Mouse (Mus musculus) central nervous system, embryonic 14 days (tissue): ENCODE data around the gene Olfr62. TPM values are rescaled to one million over a fixed set of nuclear protein-coding genes. Genes with fewer than 3 reads are reported as not detected.

ENCODE experiments used
- polyA plus RNA-seq: library from polyadenylated mRNA; depleted of rRNA; stranded (reverse); fragments of >200 nt; gene quantifications from 2 replicates; pipeline ENCODE4 v1.2.3, GENCODE M21; 2012; rRNA removed

Gene Olfr62
- polyA plus RNA-seq: not detected in 2 replicates

GRCm38 (mm10) chr4:118658652-118659051, at the start of gene Olfr62:
Olfr62 (plus strand) TSS chr4:118658952.

GRCm38 (mm10) chr4:118620279-118620966, 38.3 kb upstream of the Olfr62 start, which contains the start of the genes Cfap57 and Ebna1bp2:
Cfap57 (minus strand) TSS chr4:118620777.
Ebna1bp2 (plus strand) TSS chr4:118620799.

GRCm38 (mm10) chr4:118692412-118692973, 33.7 kb downstream of the Olfr62 start, which contains the start of gene Olfr1342:
Olfr1342 (minus strand) TSS chr4:118692756.

GRCm38 (mm10) chr4:118703223-118703622, 44.5 kb downstream of the Olfr62 start, which contains the start of gene Olfr1341:
Olfr1341 (plus strand) TSS chr4:118703523.

Other genes with a start within 250 kb of the Olfr62 start
- 35.3 and 40.0 TPM in 2 replicates for gene Szt2, start 249.7 kb upstream of the Olfr62 start, polyA plus RNA-seq
- 97.0 and 106 TPM in 2 replicates for gene Med8, start 249.6 kb upstream of the Olfr62 start, polyA plus RNA-seq
- gene Elovl1, start 230.9 kb upstream of the Olfr62 start, polyA plus RNA-seq: 48.1 and 65.8 TPM in 2 replicates
- 83.0 and 103 TPM in 2 replicates for gene Cdc20, start 221.6 kb upstream of the Olfr62 start, polyA plus RNA-seq
- 0.12 and 0.14 TPM in 2 replicates for gene Mpl, start 201.4 kb upstream of the Olfr62 start, polyA plus RNA-seq
- 18.1 and 19.9 TPM in 2 replicates for gene Tie1, start 168.9 kb upstream of the Olfr62 start, polyA plus RNA-seq
- gene 2610528J11Rik, start 132.0 kb upstream of the Olfr62 start, polyA plus RNA-seq: 0.06 and 0.60 TPM in 2 replicates
- 0.16 and 0.99 TPM in 2 replicates for gene Tmem125, start 114.9 kb upstream of the Olfr62 start, polyA plus RNA-seq
- 0.98 and 1.2 TPM in 2 replicates for gene Cfap57, start 38.2 kb upstream of the Olfr62 start, polyA plus RNA-seq
- gene Ebna1bp2, start 38.2 kb upstream of the Olfr62 start, polyA plus RNA-seq: 103 and 112 TPM in 2 replicates
- gene Olfr1342, start 33.8 kb downstream of the Olfr62 start, polyA plus RNA-seq: 0.03 and 0.06 TPM in 2 replicates
- gene Olfr1341, start 44.6 kb downstream of the Olfr62 start, polyA plus RNA-seq: not detected in 2 replicates
- gene Olfr1340, start 61.2 kb downstream of the Olfr62 start, polyA plus RNA-seq: not detected in 2 replicates
- not detected in 2 replicates for gene Olfr1339, start 73.2 kb downstream of the Olfr62 start, polyA plus RNA-seq
- gene Olfr1338, start 99.8 kb downstream of the Olfr62 start, polyA plus RNA-seq: not detected in 2 replicates
- not detected in 2 replicates for gene Olfr1337, start 123.6 kb downstream of the Olfr62 start, polyA plus RNA-seq
- gene Olfr1335, start 151.0 kb downstream of the Olfr62 start, polyA plus RNA-seq: not detected in 2 replicates
- not detected in 2 replicates for gene Olfr1333, start 177.3 kb downstream of the Olfr62 start, polyA plus RNA-seq
- gene Olfr1331, start 205.7 kb downstream of the Olfr62 start, polyA plus RNA-seq: not detected in 2 replicates
- gene Olfr1330, start 229.6 kb downstream of the Olfr62 start, polyA plus RNA-seq: not detected in 2 replicates